Mouse (Mus musculus) hindbrain, embryonic 10.5 days (tissue): ENCODE measurements at regions not wholly inside any gene's neighbourhood (a gene's known extent, or its start where the extent isn't known, plus 50 kb on each side); places are given as distances from the start of the nearest gene placed in this dataset.

Experiments used
- DNase-seq: peaks from one replicate; pipeline ENCODE4 v3.0.0-alpha.2; 2017; ENCODE audit warnings: low spot score
- H3K27ac ChIP-seq: fragments of 300-500 bp; sonication (generic); 2 replicates; pipeline ENCODE4 v1.5.1; 2016; ENCODE audit warnings: mild to moderate bottlenecking, moderate library complexity
- H3K27me3 ChIP-seq: fragments of 300-500 bp; sonication (generic); 2 replicates; pipeline ENCODE4 v1.6.1; 2016; ENCODE audit warnings: mild to moderate bottlenecking; ENCODE audit not compliant: poor library complexity, insufficient read depth, severe bottlenecking
- H3K36me3 ChIP-seq: fragments of 300-500 bp; sonication (generic); 2 replicates; pipeline ENCODE4 v1.6.1; 2016; ENCODE audit warnings: mild to moderate bottlenecking, moderate library complexity
- H3K4me1 ChIP-seq: fragments of 300-500 bp; sonication (generic); replicated peaks from 2 replicates; pipeline ENCODE4 v1.6.1; 2016; ENCODE audit warnings: mild to moderate bottlenecking
- H3K4me3 ChIP-seq: fragments of 300-500 bp; sonication (generic); 2 replicates; pipeline ENCODE4 v1.5.1; 2016; ENCODE audit warnings: mild to moderate bottlenecking, moderate library complexity
- H3K9me3 ChIP-seq: fragments of 300-500 bp; sonication (generic); 2 replicates; pipeline ENCODE4 v1.6.1; 2016; ENCODE audit warnings: mild to moderate bottlenecking, moderate library complexity
- WGBS: fragments of 180-500 bp; shearing (Covaris S2); methylation state at CpG from one replicate; pipeline ENCODE4 v1.1.7; 2016; 5-methylcytosine and 5-hydroxymethylcytosine counted together

DNA sequence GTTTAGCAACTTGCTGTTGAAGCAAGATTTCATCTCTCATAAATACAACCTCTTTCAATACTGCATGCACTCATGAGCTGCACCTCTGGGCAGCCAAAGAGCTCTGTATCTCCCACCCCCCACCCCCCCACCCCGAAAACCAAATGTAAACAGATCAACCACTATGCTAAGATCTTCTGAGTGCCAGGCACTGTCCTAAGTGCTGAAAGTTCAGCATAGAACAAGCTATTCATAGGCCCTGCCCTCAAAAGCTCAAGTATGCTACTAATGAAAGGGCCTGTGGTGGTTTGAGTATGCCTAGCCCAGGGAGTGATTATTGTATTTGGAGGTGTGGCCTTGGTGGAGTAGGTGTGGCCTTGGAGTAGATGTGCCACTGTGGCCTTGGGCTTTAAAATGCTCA, 189.6 kb downstream of the Rps15a start:
- no peaks in the 10 kb centered on the region for H3K9me3 ChIP-seq
- no peaks in the 10 kb centered on the region for H3K27me3 ChIP-seq
- 32% methylated on average over 1 of the region's 1 CpGs for WGBS
- DNase-seq = no peak
- no peak overlapping the region for H3K27ac ChIP-seq
- H3K4me3 ChIP-seq = no peak overlapping the region
- no peaks in the 10 kb centered on the region for H3K36me3 ChIP-seq
- no peaks in the 10 kb centered on the region for H3K4me1 ChIP-seq

DNA sequence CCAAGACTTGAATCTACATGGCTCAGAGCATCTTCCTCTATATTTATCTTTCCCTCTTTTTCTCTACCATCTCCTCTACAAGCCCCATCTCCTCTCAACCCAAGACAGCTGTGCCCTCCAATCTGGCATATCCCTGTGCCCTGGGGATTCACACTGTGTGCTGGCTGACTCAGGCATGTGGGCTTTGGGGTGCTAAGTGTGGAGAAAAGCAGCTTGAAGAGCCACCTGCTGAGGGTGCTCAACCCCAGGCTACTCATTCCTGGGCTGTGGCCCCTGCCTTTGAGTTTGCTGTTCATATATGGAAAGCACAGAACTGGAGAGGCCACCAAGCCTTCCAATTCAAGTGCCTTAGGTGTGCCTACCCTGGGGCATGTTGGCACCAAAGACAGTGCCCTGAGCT, 193.7 kb downstream of the Rps15a start:
- H3K9me3 ChIP-seq = no peaks in the 10 kb centered on the region
- no peaks in the 10 kb centered on the region for H3K4me1 ChIP-seq
- no peaks in the 10 kb centered on the region for H3K27me3 ChIP-seq
- no peaks in the 10 kb centered on the region for H3K36me3 ChIP-seq
- no peak overlapping the region for H3K4me3 ChIP-seq
- no peak overlapping the region for H3K27ac ChIP-seq
- DNase-seq = no peak

DNA sequence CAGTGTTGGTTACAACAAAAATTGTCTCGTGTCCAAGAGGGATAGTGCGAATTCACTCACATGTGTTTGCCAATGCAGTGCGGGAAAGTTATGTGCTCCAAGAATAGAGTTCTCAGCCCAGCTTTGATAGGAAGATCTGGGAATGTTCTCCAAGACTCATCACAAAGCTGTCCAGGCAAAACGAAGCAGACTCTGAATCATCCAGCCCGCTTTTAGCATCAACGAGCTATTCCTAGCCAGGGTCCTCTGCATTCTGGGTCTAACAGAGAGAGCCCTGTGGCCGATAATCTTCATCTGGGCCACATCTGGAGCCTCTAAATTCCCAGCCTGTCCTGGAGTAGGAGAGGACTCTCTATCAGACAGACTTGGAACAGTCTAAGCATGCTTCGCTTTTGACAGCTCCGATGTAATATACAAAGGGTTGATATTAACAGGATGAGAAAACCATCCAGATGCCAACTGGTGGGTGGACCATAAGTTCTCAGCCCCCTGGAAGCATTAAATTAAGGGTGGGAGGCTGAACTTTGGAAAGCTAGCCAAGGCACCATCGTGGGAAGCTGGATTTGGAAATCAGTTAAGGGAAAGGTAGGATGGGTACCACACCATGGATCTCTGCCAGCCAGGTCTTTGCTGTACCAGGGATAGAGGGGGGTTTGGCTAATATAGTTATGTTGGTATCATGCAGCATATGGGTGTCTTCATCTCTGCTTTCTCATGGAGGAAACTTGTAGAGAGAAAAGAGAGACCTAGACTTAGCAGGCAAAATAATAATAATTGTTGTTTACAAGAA, 197.6 kb downstream of the Rps15a start:
- Histone ChIP-seq H3K27me3 (no peaks in the 10 kb centered on the region), H3K27ac (no peak overlapping the region), H3K9me3 (no peaks in the 10 kb centered on the region), H3K4me3 (no peak overlapping the region), H3K4me1 (no peaks in the 10 kb centered on the region), H3K36me3 (no peaks in the 10 kb centered on the region)
- no peak for DNase-seq
- WGBS = 91% methylated on average over 10 of the region's 10 CpGs

DNA sequence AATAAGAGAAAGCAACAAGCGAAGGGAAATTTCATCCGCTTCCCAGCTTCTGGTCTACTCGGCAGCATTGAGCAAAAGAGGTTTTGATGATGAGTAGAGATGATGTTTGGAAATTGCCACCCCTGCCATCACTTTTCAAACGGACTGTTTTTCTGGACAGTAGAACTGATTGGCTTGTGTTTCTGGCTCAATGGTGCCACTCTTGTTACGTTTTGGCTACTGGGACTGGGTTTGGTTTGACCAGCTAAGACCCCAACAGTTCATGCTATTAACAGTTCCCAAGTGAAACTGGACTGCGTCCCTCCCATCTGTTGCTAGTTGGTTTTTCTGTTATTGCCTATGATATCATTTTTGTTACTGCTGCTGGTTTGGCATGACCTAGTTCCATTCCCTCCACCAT, 199.1 kb downstream of the Rps15a start:
- 94% methylated on average over 6 of the region's 6 CpGs for WGBS
- H3K4me3 ChIP-seq = no peak overlapping the region
- H3K4me1 ChIP-seq = no peaks in the 10 kb centered on the region
- no peak overlapping the region for H3K27ac ChIP-seq
- no peaks in the 10 kb centered on the region for H3K36me3 ChIP-seq
- H3K27me3 ChIP-seq = no peaks in the 10 kb centered on the region
- DNase-seq = no peak
- no peaks in the 10 kb centered on the region for H3K9me3 ChIP-seq

DNA sequence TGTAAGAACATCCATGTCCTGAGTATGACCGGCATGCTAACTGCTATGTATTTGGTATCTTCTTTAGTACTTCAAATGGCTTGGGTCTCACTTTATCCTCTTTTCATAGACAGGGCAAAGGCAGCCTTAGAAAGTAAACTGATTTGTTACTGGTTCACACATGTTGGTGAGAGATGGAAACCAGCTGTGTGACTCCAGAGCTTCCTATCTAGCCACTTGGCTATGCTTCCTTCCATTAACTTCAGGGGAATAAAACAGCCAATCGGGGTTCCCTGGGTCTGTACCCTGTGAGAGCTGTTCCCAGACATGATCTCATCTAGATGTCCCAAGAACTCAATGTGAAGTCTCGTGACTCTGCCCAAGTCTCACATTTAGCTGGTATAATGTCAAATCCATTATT, 203.5 kb downstream of the Rps15a start:
- H3K9me3 ChIP-seq = no peaks in the 10 kb centered on the region
- H3K27me3 ChIP-seq = no peaks in the 10 kb centered on the region
- 84% methylated on average over 3 of the region's 3 CpGs for WGBS
- H3K4me3 ChIP-seq = no peak overlapping the region
- no peaks in the 10 kb centered on the region for H3K4me1 ChIP-seq
- no peak overlapping the region for H3K27ac ChIP-seq
- no peaks in the 10 kb centered on the region for H3K36me3 ChIP-seq
- DNase-seq = no peak

DNA sequence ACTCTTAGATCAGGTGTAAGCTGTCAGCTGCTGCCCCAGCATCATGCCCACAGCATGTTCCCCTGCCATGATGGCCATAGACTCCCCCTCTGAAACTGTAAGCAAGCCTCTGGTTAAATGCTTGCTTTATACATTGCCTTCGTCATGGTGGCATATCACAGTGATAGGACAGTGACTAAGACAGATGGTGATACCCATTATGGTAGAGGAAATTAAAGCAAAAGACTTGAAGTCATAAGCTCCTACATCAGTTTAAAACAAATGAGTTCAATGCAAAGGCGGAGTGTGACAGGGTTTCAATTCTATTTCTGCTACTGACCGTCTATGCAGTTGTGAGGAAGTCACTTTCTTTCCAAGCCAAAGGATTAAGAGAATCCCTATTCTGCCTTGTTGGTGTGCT, 204.9 kb downstream of the Rps15a start:
- no peaks in the 10 kb centered on the region for H3K9me3 ChIP-seq
- no peak for DNase-seq
- WGBS = 92% methylated on average over 3 of the region's 3 CpGs

DNA sequence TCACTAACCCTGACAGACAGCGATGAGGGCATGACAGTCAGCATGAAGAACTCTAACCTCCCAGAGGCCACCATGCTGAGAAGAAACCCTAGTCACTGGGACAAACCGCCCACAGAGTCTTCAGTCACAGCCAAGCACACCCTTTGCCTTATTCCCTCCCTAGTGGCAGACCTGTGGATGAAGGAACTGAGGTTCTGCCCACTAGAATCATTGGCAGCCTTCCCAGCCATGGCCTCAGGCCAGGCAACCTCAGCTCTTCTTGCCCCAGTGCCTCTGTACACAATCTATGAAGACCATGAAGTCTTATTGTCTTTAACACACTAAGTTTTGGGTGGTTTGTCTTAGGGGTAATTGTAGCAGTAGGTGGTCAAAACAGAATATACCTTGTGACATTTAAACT, 219.5 kb downstream of the Rps15a start:
- no peaks in the 10 kb centered on the region for H3K27me3 ChIP-seq
- H3K27ac ChIP-seq = no peak overlapping the region
- H3K9me3 ChIP-seq = no peaks in the 10 kb centered on the region
- H3K36me3 ChIP-seq = no peaks in the 10 kb centered on the region
- H3K4me1 ChIP-seq = no peaks in the 10 kb centered on the region
- WGBS = 83% methylated on average over 2 of the region's 2 CpGs
- no peak overlapping the region for H3K4me3 ChIP-seq
- no peak for DNase-seq

More for the DNA sequence above, 204.9 kb downstream of the Rps15a start:
- no peaks in the 10 kb centered on the region for H3K36me3 ChIP-seq
- no peaks in the 10 kb centered on the region for H3K4me1 ChIP-seq
- no peak overlapping the region for H3K27ac ChIP-seq
- no peak overlapping the region for H3K4me3 ChIP-seq
- H3K27me3 ChIP-seq = no peaks in the 10 kb centered on the region

DNA sequence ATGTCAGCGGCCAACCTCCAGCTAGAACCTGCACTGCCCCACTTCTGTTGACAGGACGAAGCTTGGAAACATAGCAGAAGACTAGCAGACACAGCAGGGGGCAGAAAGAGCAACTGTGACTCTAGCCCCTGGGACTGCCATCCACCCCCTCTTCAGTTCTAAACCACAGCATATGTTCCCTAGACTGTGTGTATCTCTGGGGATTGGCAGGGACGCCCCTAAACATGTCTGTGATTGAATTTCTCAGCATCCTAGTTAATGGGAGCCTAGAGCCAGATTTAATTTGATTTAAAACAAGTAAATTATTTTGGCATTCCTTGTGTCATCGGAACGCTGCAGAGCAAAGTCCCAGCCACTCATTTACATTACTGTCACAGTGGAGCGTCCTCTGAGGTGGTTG, 228.7 kb downstream of the Rps15a start:
- WGBS = 86% methylated on average over 6 of the region's 6 CpGs
- Histone ChIP-seq H3K4me3 (no peak overlapping the region), H3K4me1 (0 out of 2 replicates have a peak, but pooled peaks cover 4% of the 10 kb centered on the region), H3K36me3 (no peaks in the 10 kb centered on the region), H3K9me3 (no peaks in the 10 kb centered on the region), H3K27ac (no peak overlapping the region), H3K27me3 (0 out of 2 replicates have a peak, but pooled peaks cover 4% of the 10 kb centered on the region)
- DNase-seq = no peak

DNA sequence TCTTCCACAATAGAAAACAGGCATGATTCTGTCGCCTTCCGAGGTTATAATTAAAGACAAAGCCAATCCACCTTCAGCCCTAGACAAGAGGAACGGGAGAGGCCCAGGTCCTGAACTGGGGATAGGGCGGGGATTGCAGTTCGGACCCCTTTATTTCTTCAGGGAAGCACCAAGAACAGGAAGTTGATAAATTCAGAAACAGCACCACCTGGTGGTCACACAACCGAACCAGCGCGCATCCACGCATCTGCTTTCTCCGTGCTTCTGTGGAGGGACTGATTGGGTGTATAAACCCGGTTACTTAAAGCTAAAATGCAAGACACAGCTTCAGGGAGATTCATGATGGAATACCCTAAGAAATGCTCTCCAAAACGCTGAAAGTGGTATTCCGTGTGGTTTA, 233.2 kb downstream of the Rps15a start:
- H3K27me3 ChIP-seq = peaks cover 13% of the 10 kb centered on the region
- H3K4me1 ChIP-seq = no peaks in the 10 kb centered on the region
- no peaks in the 10 kb centered on the region for H3K36me3 ChIP-seq
- no peak overlapping the region for H3K27ac ChIP-seq
- H3K9me3 ChIP-seq = no peaks in the 10 kb centered on the region
- peak; percentile 83 for DNase-seq
- WGBS = 7% methylated on average over 13 of the region's 13 CpGs
- no peak overlapping the region for H3K4me3 ChIP-seq

DNA sequence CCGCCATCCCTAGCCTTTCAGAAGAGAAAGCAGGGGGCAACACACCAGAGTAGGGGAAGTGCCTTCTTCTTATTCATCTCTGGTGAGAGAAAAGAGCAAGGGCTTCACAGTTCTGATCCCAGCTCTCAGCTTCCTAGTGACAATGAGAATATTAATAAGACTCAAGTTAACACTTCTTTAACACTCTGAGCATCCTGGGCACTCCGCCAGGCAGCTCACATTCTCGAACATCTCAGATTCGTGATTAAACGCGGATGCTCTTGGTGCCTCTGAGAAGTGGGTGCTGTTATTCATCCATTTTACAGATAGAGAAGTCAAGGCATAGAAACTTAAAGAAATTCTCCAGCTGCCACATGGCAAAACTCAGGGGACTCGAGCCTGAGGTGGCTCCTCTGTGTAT, 237.1 kb downstream of the Rps15a start:
- Histone ChIP-seq H3K36me3 (no peaks in the 10 kb centered on the region), H3K4me1 (no peaks in the 10 kb centered on the region), H3K4me3 (no peak overlapping the region), H3K27ac (no peak overlapping the region), H3K9me3 (no peaks in the 10 kb centered on the region), H3K27me3 (peaks cover 9% of the 10 kb centered on the region)
- DNase-seq = no peak
- WGBS = 84% methylated on average over 7 of the region's 7 CpGs

DNA sequence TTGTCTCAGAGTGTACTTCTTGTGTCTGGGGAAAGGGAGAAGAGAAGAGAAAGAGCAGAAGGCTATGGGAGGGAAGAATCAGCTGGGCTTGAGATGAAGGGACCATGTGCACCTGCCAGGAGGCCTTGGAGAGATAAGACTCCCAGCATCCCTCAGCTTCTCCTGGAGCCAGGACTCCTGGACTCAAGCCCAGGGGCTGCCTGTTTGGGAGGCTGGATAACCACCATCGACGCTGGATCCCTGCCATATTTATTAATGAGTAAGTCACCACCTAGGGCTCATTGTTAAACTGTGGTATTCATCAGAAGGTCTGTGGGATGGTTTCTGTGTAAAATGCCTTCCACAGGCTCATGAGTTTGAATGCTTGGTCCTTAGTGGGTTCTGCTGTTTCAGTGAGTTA, 240.7 kb downstream of the Rps15a start:
- Histone ChIP-seq H3K27me3 (no peaks in the 10 kb centered on the region), H3K9me3 (no peaks in the 10 kb centered on the region), H3K27ac (no peak overlapping the region), H3K36me3 (no peaks in the 10 kb centered on the region), H3K4me3 (no peak overlapping the region), H3K4me1 (no peaks in the 10 kb centered on the region)
- WGBS = 95% methylated on average over 2 of the region's 2 CpGs
- no peak for DNase-seq

DNA sequence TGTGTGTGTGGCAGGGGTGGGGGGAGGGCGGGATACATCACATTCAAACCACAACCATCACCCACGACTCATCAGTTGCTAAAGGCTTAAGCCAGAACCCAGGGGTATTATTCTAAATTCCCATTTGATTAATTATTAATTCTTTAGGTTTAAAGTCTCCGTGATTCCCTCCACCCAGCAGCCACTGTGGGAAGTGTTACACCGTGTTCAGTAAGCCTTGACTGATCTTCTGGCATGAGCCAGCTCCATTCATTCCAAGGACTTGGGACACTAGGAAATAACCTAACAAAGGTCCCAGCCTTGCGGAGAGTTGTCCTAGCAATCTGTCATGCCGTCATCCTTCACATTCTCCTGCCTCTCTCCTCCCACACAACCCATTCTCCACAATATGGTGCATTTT, 256.6 kb downstream of the Rps15a start:
- Histone ChIP-seq H3K4me1 (0 out of 2 replicates have a peak, but pooled peaks cover 4% of the 10 kb centered on the region), H3K36me3 (no peaks in the 10 kb centered on the region), H3K27me3 (no peaks in the 10 kb centered on the region), H3K4me3 (no peak overlapping the region), H3K9me3 (no peaks in the 10 kb centered on the region), H3K27ac (no peak overlapping the region)
- DNase-seq = no peak
- WGBS = 69% methylated on average over 6 of the region's 6 CpGs

DNA sequence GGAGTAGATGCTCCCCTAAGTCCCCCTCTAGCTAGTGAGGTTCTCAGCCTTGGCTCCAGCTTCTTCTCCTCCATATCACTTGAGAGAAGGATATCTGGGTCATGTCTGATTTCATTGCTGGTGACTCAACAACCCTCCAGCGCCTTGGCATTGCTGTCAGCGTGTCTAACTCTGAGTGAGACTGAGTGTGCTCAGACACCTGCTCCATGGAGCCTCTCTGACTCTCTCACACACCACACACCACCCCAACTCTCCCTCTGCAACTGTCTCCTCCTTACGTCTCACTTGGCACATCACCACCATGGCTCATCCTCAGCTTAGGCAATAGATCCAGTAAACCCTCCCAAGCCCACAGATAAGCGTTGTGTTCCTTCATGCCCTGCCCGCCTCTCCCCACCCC, 260.0 kb downstream of the Rps15a start:
- no peak overlapping the region for H3K4me3 ChIP-seq
- H3K36me3 ChIP-seq = no peaks in the 10 kb centered on the region
- WGBS = 88% methylated on average over 5 of the region's 5 CpGs
- H3K27me3 ChIP-seq = no peaks in the 10 kb centered on the region
- no peak for DNase-seq
- H3K9me3 ChIP-seq = no peaks in the 10 kb centered on the region
- no peak overlapping the region for H3K27ac ChIP-seq
- H3K4me1 ChIP-seq = peaks cover 13% of the 10 kb centered on the region; the same call in 1 of the 2 replicates

DNA sequence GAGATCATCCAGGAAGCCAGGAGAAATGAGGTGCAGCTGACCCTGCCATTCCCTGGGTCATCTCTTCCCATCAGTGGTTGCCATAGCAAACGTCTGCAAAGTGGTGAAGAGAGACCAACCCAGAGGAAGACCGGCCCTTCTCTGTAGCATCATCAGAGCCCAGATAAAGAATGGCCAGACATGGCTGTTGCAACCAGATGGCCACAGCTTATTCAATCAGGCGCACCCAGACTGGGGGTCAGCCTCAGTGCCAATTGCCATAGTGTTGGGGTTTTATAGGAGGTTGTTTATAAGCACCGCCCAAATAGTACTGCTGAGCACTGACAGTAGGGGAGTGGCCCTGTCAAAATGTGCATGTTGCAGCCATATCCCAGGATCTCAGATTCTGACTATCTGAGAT, 262.3 kb downstream of the Rps15a start:
- H3K9me3 ChIP-seq = no peaks in the 10 kb centered on the region
- 82% methylated on average over 4 of the region's 4 CpGs for WGBS
- no peaks in the 10 kb centered on the region for H3K36me3 ChIP-seq

More for the DNA sequence above, 262.3 kb downstream of the Rps15a start:
- Histone ChIP-seq H3K27me3 (no peaks in the 10 kb centered on the region), H3K4me3 (no peak overlapping the region), H3K4me1 (peaks cover 13% of the 10 kb centered on the region; the same call in 1 of the 2 replicates), H3K27ac (no peak overlapping the region)
- DNase-seq = no peak
